Mouse (Mus musculus) mature B cell (primary cell): ENCODE measurements at regions not wholly inside any gene's neighbourhood (a gene's known extent, or its start where the extent isn't known, plus 50 kb on each side); places are given as distances from the start of the nearest gene placed in this dataset.

ENCODE experiments used
- in situ Hi-C: fragments of 300-500 bp; cut with MboI; formaldehyde crosslinking; loops from 2 replicates; pipeline ENCODE4 v1.14.3; 2019

- in situ Hi-C loops = no loop called here
Observed at GRCm38 (mm10) chr10:122564473-122564872, 114.1 kb upstream of the Ppm1h start.

DNA sequence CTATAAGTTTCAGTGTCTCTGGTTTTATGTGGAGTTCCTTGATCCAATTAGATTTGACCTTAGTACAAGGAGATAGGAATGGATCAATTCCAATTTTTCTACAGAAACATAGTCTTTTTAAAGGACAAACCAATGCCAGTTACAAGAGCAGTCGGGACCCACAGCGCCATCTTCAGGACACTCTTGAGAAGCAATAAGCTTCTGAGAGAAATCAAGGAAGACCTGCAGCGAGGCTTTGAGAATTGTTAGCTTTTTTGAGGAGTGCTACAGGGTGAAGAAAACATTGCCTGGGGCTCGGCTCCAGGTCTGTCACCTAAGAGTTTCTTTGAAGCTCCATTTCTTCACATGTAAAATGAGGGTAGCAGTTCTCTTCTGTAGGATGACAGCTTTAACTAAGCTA is 112.0 kb upstream of the Ppm1h start:
- in situ Hi-C loops = no loop called here

- in situ Hi-C loops = no loop called here
Observed at GRCm38 (mm10) chr10:122569546-122570202, 108.9 kb upstream of the Ppm1h start.

- in situ Hi-C loops = no loop called here
Observed at GRCm38 (mm10) chr10:122570909-122571551, 107.5 kb upstream of the Ppm1h start.

DNA sequence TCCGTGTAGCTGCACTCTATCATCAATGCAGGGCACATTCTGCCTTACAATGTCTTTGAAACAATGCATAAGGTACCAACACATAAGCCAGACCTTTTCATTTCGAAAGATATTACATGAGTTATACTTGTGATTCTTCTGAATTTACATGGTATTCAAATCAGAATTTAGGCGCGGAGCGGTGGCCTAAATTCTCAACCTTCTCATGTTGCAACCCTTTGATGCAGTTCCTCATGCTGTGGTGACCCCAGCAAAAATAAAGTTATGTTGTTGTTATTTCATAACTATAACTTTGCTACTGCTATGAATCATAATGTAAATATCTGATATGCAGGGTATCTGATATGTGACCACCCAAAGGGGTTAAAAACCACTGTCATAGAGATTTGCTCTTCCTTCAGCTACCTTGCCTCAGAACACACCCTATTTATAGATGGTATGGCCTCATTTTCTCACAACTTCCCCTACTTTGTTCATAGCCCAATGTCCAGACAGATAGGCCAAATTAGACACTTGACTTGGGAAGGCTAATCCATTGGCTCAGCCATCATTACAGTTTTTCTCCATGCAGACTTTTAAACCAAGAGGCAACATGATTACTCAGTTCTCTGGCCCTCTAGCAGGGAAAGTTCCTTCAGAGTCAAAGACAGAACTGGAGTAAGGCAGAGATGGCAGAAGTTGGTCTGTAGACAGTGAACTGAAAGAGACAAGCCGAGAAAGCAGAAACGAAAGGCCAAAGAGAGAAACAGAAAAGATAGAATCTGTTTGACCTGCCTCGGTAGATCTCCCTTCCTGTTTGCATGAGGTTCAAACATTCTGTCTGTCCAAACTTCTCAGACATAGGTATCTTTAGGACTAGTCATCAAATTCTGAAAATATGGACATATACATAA is 102.1 kb upstream of the Ppm1h start:
- in situ Hi-C loops = no loop called here

GRCm38 (mm10) chr10:122578209-122579001 is 100.2 kb upstream of the Ppm1h start:
- in situ Hi-C loops = no loop called here

GRCm38 (mm10) chr10:122581096-122581495 is 97.5 kb upstream of the Ppm1h start:
- in situ Hi-C loops = no loop called here

DNA sequence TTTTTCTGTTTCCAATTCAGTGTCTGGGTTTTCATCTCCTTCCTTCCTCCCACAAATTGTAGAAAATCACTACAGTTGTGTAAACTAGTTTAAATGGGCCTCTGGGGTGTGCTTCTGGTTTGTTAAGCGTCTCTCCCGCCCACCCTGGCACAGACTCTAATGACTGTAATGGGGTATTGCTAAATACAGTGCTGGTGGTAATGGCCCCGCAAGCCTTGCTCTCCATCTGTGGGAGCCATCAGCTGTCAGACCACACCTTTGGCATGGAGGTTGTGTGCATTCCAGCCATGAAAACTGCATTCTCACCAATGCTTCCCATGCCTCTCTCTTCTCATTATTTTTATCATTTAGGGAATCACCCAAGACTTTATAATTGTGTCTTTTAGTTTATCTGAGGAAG is 91.0 kb upstream of the Ppm1h start:
- in situ Hi-C loops = no loop called here

DNA sequence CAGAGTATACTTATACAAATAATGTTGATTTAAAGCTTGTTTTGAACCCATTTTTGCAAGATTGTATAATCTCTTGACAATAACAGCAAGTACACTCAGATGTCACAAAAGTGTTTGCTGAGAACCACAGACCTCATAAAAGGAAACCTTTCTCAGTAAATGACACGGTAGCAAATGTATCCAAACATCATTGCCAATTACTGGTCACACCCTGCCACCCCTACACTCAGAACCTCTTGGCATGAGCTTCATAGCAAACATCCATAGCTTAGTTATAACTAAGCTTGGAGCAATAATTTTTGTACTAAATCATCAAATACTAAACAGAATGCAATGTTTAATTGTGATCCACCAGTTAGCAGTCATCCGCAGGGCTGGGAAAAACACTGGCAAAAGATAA is 79.1 kb upstream of the Ppm1h start:
- in situ Hi-C loops = no loop called here

DNA sequence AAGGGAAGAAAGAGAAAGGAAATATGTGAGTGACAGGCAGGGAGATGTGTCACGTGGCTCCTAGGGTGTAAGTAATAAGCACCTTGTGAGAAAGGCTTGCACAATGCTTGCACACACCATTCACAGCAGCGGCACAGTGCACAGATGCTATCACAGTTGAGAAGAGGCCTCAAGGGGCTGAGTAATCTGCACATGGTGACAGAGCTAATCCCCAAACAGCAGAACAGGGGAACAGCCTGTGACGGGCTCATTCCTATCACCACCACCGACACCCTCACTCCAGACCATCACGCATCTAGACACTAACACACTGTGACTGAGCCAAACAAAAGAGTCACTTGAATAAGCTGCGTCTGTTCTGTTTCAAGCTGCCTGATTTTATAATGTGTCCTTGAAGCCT is 76.2 kb upstream of the Ppm1h start:
- in situ Hi-C loops = no loop called here

DNA sequence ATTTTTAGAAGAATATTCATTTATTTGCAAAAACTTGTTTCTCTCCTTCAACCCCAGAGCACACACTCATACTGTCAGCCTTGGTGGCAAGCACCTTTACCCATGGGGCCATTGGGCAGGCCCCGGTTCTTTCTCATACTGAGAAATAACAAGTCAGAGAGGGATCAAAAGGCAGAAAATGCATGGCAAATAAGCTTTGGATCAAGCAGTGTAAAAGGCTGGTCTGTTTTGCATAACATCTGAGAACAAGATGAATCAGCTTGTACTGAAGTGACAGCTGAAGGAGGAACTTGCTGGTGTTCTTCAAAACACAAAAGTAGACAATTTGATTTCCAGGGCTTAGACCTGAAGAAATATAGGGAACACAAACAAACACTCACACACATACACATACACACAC is 74.6 kb upstream of the Ppm1h start:
- in situ Hi-C loops = no loop called here

DNA sequence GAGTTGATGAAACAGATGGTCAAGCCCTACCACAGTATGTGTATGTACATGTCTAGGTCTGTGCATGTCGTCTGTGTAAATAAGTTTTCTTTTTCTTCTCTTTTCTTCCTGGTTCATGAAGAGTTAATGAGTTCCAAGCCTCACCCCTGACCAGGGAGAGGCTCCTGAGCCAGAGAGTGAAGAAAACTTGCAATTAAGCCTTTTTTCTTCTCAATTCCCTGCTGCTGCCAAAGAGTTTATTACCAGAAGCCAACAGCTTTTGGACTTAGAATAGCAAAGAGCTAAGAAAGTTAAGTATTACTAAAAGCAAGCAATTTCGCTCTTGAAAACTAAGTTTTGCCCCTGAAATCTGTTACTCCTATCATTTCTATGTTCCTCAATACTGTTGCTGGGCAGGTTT is 65.3 kb upstream of the Ppm1h start:
- in situ Hi-C loops = no loop called here

GRCm38 (mm10) chr10:122613891-122614290 is 64.7 kb upstream of the Ppm1h start:
- in situ Hi-C loops = no loop called here

- in situ Hi-C loops = no loop called here
Observed at GRCm38 (mm10) chr10:122614720-122615119, 63.8 kb upstream of the Ppm1h start.

GRCm38 (mm10) chr10:122615658-122616057 is 62.9 kb upstream of the Ppm1h start:
- in situ Hi-C loops = no loop called here

GRCm38 (mm10) chr10:122616385-122616784 is 62.2 kb upstream of the Ppm1h start:
- in situ Hi-C loops = no loop called here

GRCm38 (mm10) chr10:122618854-122619253 is 59.7 kb upstream of the Ppm1h start:
- in situ Hi-C loops = no loop called here

GRCm38 (mm10) chr10:122619406-122620116 is 59.0 kb upstream of the Ppm1h start:
- in situ Hi-C loops = no loop called here
